Mouse (Mus musculus) forebrain, embryonic 10.5 days (tissue): ENCODE data around the gene Bicd1. TPM values are rescaled to one million over a fixed set of nuclear protein-coding genes. Genes with fewer than 3 reads are reported as not detected.
"Not testable (repeated sequence)": the region's sequence is repeated elsewhere in the genome, so short reads cannot be mapped to it uniquely, and the experiment has no call there.

Experiments
- DNase-seq: peaks from one replicate; pipeline ENCODE4 v3.0.0-alpha.2; 2017; ENCODE audit warnings: low spot score; ENCODE audit errors: extremely low spot score
- H3K27ac ChIP-seq: fragments of 300-500 bp; sonication (generic); 2 replicates; pipeline ENCODE4 v1.5.1; 2016; ENCODE audit warnings: mild to moderate bottlenecking
- H3K27me3 ChIP-seq: fragments of 300-500 bp; sonication (generic); 2 replicates; pipeline ENCODE4 v1.6.1; 2016; ENCODE audit warnings: mild to moderate bottlenecking; ENCODE audit not compliant: poor library complexity, severe bottlenecking
- H3K36me3 ChIP-seq: fragments of 300-500 bp; sonication (generic); replicated peaks from 2 replicates; pipeline ENCODE4 v1.6.1; 2016; ENCODE audit warnings: mild to moderate bottlenecking, moderate library complexity
- H3K4me1 ChIP-seq: fragments of 300-500 bp; sonication (generic); 2 replicates; pipeline ENCODE4 v1.6.1; 2016
- H3K4me3 ChIP-seq: fragments of 300-500 bp; sonication (generic); 2 replicates; pipeline ENCODE4 v1.5.1; 2016; ENCODE audit warnings: mild to moderate bottlenecking, moderate library complexity
- H3K9me3 ChIP-seq: fragments of 300-500 bp; sonication (generic); 2 replicates; pipeline ENCODE4 v1.6.1; 2016; ENCODE audit warnings: mild to moderate bottlenecking, moderate library complexity
- WGBS: fragments of 180-500 bp; shearing (Covaris S2); methylation state at CpG from one replicate; pipeline ENCODE4 v1.1.7; 2016; 5-methylcytosine and 5-hydroxymethylcytosine counted together
- polyA plus RNA-seq: library from polyadenylated mRNA; unstranded; fragments of >200 nt; fragmentation: Nextera tagmentation; extraction: Ambion mirVana; gene quantifications from 2 replicates; pipeline ENCODE4 v1.2.1, GENCODE M21; 2016

Gene Bicd1
- polyA plus RNA-seq: 12.8 and 13.2 TPM in 2 replicates

DNA sequence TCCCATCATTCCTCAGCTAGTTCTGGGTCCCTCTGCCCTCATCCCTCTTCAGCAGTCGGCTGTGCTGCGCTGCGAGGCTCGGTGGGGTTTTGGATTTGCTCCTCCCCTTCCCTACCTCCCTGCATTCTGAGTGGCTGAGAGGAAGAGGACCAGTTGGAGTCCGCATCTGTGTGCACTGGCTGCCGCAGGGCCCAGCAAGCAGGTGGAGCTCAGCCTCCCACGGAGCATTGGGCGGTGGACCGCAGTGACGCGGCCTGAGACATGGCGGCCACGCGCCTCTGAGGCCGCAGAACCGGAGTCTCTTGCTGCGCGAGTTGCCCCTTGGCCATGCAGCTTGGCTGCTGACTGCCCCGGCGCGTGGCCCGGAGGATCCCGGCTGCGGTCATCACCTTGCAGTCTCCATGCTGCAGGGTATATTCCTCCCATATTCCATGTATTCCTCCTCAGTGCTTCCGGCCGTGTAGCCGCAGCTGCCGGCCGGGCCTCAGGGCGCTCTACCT is at the start of gene Bicd1:
Gene Bicd1 (plus strand): TSS at position 54 of the 500 bp plus-strand sequence.
- peaks cover 23% of the 10 kb centered on the region for H3K4me1 ChIP-seq
- peak; percentile 87 for DNase-seq
- WGBS: under 1% methylated on average over 30 of the region's 30 CpGs
- peak within 1 kb of the TSS; percentile 63 for H3K4me3 ChIP-seq
- H3K36me3 ChIP-seq: no peaks in the 10 kb centered on the region
- no peaks in the 10 kb centered on the region for H3K9me3 ChIP-seq
- peak within 1 kb of the TSS; percentile 86 for H3K27ac ChIP-seq
- H3K27me3 ChIP-seq: peaks cover 11% of the 10 kb centered on the region; the same call in 1 of the 2 replicates

DNA sequence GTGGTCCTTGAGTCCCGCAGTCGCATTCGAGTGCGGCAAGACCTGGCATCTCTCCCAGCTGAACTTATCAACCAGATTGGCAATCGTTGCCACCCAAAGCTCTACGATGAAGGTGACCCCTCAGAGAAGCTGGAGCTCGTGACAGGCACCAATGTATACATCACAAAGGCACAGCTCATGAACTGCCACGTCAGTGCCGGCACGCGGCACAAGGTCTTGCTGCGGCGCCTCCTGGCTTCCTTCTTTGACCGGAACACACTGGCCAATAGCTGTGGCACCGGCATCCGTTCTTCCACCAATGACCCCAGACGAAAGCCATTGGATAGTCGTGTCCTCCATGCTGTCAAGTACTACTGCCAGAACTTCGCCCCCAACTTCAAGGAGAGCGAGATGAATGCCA is 46.2 kb upstream of the Bicd1 start:
- H3K4me1 ChIP-seq, H3K9me3 ChIP-seq, H3K27ac ChIP-seq, H3K36me3 ChIP-seq, H3K4me3 ChIP-seq, H3K27me3 ChIP-seq, DNase-seq: not testable (repeated sequence)
- 97% methylated on average over 20 of the region's 20 CpGs for WGBS

- not testable (repeated sequence) for H3K27ac ChIP-seq, DNase-seq, H3K27me3 ChIP-seq, H3K4me3 ChIP-seq, H3K36me3 ChIP-seq, H3K4me1 ChIP-seq, H3K9me3 ChIP-seq
- WGBS: 78% methylated on average over 2 of the region's 2 CpGs
Observed at GRCm38 (mm10) chr6:149365975-149366374, 42.7 kb upstream of the Bicd1 start.

DNA sequence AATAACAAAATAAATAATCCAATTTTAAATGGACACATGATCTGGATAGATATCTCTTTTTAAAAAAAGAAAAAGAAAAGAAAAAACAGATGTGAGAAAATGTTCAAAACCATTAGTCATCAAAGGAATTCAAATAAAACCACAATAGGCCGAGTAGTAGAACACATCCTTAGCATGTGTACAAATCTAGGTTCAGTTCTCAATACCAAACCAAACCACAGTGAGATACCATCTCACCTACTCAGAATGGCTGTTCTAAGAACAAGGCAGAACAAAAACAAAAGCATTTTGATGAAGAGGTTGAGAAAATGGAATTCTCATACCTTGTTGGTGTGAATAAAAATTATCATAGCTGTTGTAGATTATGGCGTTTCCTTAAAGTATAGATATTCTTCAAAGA is 42.3 kb upstream of the Bicd1 start:
- Histone ChIP-seq H3K36me3 (no peaks in the 10 kb centered on the region), H3K27ac (no peak overlapping the region), H3K9me3 (no peaks in the 10 kb centered on the region), H3K4me1 (no peaks in the 10 kb centered on the region), H3K27me3 (no peaks in the 10 kb centered on the region), H3K4me3 (no peak overlapping the region)
- DNase-seq: no peak
- 94% methylated on average over 2 of the region's 2 CpGs for WGBS

DNA sequence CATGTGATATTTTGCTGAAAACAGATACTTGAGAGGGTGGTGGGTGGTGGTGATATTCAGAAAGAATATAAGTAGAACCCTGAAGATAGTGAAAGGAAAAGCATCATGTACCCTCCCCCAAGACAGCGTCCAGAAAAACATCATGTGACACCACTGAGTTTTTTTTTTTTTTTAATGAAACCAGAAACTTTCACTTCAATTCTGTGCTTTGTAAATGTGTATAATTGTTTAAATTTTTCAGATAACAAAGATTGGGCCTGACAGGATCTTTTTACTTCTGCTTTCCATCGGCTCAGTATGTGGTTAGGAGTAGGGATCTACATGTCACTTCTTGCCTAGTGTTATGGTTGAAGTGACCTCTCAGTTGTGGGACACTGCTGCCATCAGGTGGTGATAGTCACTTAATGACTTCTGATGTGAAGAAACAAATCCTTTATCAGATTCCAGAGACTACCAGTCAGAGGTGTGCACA is 33.7 kb upstream of the Bicd1 start:
- peak; percentile 37 for DNase-seq
- Histone ChIP-seq H3K27me3 (no peaks in the 10 kb centered on the region), H3K36me3 (no peaks in the 10 kb centered on the region), H3K4me1 (no peaks in the 10 kb centered on the region), H3K4me3 (no peak overlapping the region), H3K9me3 (no peaks in the 10 kb centered on the region), H3K27ac (no peak overlapping the region)
- 81% methylated on average over 2 of the region's 2 CpGs for WGBS

DNA sequence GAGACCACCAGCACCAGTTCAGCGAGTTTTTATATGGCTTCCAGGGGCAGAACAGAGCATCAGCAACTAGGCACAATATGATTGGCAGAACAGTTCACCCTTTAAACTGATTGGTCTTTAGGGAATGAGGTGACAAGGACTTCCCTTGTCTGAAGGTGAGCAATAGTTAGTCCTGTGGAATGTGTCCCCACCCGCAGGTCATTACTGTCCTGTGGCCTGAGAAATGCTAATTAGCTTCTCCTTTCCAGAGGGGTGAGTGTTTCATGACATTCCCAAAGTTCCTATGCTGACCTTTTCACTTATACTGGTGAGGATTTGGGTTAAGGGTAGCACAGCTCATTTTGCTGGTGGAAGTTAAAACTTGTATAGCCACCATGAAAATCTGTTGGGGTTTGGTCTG is 25.2 kb upstream of the Bicd1 start:
- no peaks in the 10 kb centered on the region for H3K27me3 ChIP-seq
- H3K4me3 ChIP-seq: no peak overlapping the region
- no peaks in the 10 kb centered on the region for H3K4me1 ChIP-seq
- no peaks in the 10 kb centered on the region for H3K9me3 ChIP-seq
- no peak overlapping the region for H3K27ac ChIP-seq
- no peak for DNase-seq
- no peaks in the 10 kb centered on the region for H3K36me3 ChIP-seq
- 75% methylated on average over 2 of the region's 2 CpGs for WGBS

DNA sequence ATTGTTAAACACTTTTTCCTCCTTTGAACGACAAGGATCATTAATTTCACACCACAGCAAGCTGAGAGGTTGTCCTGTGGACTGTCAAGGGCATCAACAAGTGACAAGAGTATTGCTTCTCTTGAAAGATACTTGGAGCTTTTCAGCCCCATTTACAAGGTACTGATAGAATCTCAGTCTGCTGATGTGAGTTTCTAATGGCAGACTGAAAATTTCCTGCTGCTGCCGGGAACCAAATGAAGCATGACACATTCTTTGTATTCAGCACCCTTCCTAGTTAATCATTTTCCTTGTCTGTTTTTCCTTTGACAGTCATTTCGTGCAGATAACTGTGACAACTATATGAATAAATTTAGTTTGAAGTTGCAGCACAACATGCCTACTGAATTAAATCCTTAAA is 22.3 kb upstream of the Bicd1 start:
- DNase-seq: no peak
- H3K36me3 ChIP-seq: no peaks in the 10 kb centered on the region
- no peaks in the 10 kb centered on the region for H3K9me3 ChIP-seq
- no peak overlapping the region for H3K27ac ChIP-seq
- H3K27me3 ChIP-seq: no peaks in the 10 kb centered on the region
- H3K4me1 ChIP-seq: no peaks in the 10 kb centered on the region
- no peak overlapping the region for H3K4me3 ChIP-seq
- 74% methylated on average over 3 of the region's 3 CpGs for WGBS

GRCm38 (mm10) chr6:149389626-149390025 is 19.1 kb upstream of the Bicd1 start:
- not testable (repeated sequence) for DNase-seq, H3K27me3 ChIP-seq, H3K4me3 ChIP-seq, H3K36me3 ChIP-seq, H3K27ac ChIP-seq, H3K4me1 ChIP-seq, H3K9me3 ChIP-seq
- 93% methylated on average over 2 of the region's 2 CpGs for WGBS

DNA sequence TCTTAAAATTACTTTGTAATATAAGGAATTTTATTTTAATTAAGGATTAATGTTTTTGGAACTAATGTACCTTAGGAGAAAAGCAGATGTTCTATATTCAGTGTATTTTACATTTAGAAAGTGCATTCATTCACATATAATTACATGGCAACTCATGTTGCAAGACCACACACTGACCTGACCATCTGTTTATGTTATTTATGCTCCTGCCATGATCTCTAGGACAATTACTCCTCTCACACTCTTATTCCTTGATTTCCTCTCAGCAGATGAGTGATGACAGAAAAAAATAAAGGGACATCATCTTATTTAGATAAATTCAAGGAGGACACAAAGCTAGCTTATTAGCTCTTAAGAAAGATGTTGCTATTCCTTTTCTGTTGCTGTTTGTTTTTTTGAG is 9.3 kb upstream of the Bicd1 start:
- H3K4me3 ChIP-seq: no peak overlapping the region
- H3K27ac ChIP-seq: no peak overlapping the region
- H3K27me3 ChIP-seq: no peaks in the 10 kb centered on the region
- DNase-seq: no peak
- no peaks in the 10 kb centered on the region for H3K36me3 ChIP-seq
- H3K9me3 ChIP-seq: no peaks in the 10 kb centered on the region
- H3K4me1 ChIP-seq: peaks cover 7% of the 10 kb centered on the region; the same call in 1 of the 2 replicates

- peaks cover 11% of the 10 kb centered on the region; the same call in 1 of the 2 replicates for H3K27me3 ChIP-seq
- WGBS: under 1% methylated on average over 11 of the region's 11 CpGs
- peak overlapping the region; percentile 86 for H3K27ac ChIP-seq
- peak overlapping the region; percentile 63 for H3K4me3 ChIP-seq
- H3K36me3 ChIP-seq: peaks cover 3% of the 10 kb centered on the region; the same call in 1 of the 2 replicates
- DNase-seq: no peak
- peaks cover 23% of the 10 kb centered on the region for H3K4me1 ChIP-seq
- no peaks in the 10 kb centered on the region for H3K9me3 ChIP-seq
Observed at GRCm38 (mm10) chr6:149409341-149409740, 655 bp downstream of the Bicd1 start.

DNA sequence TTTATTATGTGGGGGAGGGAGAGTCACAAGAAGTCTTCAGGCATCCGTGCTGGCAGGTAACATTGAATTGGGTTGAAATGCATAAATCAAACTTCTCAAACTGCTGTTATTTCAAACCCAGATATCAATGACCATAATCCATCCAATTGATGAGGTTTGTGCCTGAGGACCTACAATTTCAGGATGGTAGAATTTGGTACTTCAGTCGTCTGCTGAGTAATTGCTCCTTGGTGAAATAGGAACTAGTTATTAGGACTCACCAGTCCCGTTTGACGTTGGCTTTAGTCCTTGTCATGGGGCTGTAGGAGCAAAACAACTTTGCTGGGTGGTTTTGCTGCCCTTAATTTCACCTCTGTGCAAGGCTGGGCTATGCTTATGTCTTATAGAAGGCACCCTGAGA is 1.2 kb downstream of the Bicd1 start:
- Histone ChIP-seq H3K9me3 (no peaks in the 10 kb centered on the region), H3K4me3 (peak overlapping the region; percentile 63), H3K36me3 (peaks cover 4% of the 10 kb centered on the region; the same call in 1 of the 2 replicates), H3K27ac (0 out of 2 replicates have a peak overlapping the region, but pooled peaks have one; percentile 86), H3K4me1 (peaks cover 23% of the 10 kb centered on the region), H3K27me3 (peaks cover 11% of the 10 kb centered on the region; the same call in 1 of the 2 replicates)
- no peak for DNase-seq
- WGBS: 9% methylated on average over 4 of the region's 4 CpGs

GRCm38 (mm10) chr6:149413256-149413655 is 4.6 kb downstream of the Bicd1 start:
- Histone ChIP-seq H3K27me3 (peaks cover 5% of the 10 kb centered on the region; the same call in 1 of the 2 replicates), H3K4me1 (peaks cover 22% of the 10 kb centered on the region), H3K4me3 (no peak overlapping the region), H3K9me3 (no peaks in the 10 kb centered on the region), H3K36me3 (peaks cover 4% of the 10 kb centered on the region; the same call in 1 of the 2 replicates), H3K27ac (no peak overlapping the region)
- no peak for DNase-seq

- Histone ChIP-seq H3K27me3 (no peaks in the 10 kb centered on the region), H3K36me3 (no peaks in the 10 kb centered on the region), H3K4me3 (no peak overlapping the region), H3K9me3 (no peaks in the 10 kb centered on the region), H3K4me1 (no peaks in the 10 kb centered on the region), H3K27ac (no peak overlapping the region)
- DNase-seq: no peak
Observed at GRCm38 (mm10) chr6:149424748-149425147, 16.1 kb downstream of the Bicd1 start.

DNA sequence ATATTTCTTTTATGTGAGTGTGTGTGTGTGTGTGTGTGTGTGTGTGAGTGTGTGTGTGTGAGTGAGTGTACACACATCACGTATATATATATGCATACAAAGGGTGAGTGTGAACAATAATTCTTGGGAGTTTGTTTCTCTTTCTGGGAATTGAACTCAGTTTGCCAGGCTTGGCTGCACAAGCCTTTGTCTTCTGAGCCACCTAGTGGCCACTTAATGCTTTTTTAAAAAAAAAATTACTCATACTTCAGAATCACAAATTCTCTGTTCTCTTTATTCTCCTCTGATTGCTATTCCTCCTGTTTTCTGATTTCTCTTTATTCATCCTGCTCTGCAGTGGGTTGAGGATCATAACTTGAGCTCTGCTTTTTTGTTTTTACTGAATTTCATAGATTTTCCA is 30.5 kb downstream of the Bicd1 start:
- H3K36me3 ChIP-seq: peaks cover 11% of the 10 kb centered on the region
- WGBS: 83% methylated on average over 1 of the region's 1 CpGs
- no peak overlapping the region for H3K27ac ChIP-seq
- peaks cover 16% of the 10 kb centered on the region for H3K9me3 ChIP-seq
- H3K4me1 ChIP-seq: no peaks in the 10 kb centered on the region
- no peak overlapping the region for H3K4me3 ChIP-seq
- no peaks in the 10 kb centered on the region for H3K27me3 ChIP-seq
- no peak for DNase-seq
